Mouse (Mus musculus) mouse embryonic stem cell (cell line): Measurements from ENCODE around the gene Atp1a2.

Experiments
- in situ Hi-C, 2 experiments: fragments of 300-500 bp; cut with MboI; formaldehyde crosslinking; loops; 1 replicate in 1 of 2; 3 replicates in 1 of 2; pipeline ENCODE4 v1.14.3; 2019 to 2020; ENCODE audit warnings: low sequenced_read_pairs in 2 of 2, low pct_unique_long_range_greater_than_20kb in 1 of 2, mixed read lengths in 1 of 2; ENCODE audit not compliant: unreplicated experiment in 1 of 2

The Atp1a2 gene

DNA sequence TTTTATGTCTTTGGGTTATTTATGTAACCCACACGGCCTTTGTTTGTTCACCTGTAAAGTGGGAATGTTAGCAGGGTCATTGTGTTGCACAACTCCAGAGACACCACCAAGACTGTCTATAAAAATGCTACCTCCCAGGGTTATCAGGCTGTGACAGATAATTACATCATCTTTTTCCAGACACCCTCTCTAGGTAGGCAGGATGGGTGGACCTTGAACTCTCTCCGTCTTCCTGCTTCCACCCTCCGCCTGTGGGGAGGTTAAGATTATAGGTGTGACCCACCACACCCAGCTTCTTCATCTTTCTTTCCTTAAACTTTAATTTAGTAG, 8.3 kb downstream of the Atp1a2 start:
- in situ Hi-C loops: no loop called here

- in situ Hi-C loops: no loop called here
Observed at GRCm38 (mm10) chr1:172288900-172289616, 8.8 kb downstream of the Atp1a2 start.

- in situ Hi-C loops: no loop called here
Observed at GRCm38 (mm10) chr1:172286740-172287139, 11.1 kb downstream of the Atp1a2 start.

DNA sequence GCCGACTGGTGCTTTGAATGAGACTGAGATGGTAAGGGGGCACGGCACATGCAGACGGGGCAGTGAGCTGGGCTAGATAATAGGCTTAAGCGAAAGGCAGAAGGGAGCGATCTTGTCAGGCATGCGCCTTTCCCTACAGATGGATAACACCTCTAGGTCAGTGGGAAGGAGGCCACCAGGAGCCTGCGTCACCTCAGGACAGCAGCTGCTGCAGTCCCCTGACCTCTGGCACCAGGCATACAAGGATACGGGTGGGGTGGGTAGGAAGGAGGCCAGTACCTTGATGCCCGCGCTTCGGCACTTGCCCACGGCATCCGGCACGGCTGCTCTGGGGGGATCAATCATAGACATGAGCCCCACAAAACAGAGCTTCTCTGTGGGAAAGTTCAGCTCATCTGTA, 13.6 kb downstream of the Atp1a2 start:
- in situ Hi-C loops: no loop called here

GRCm38 (mm10) chr1:172283073-172283472, 14.8 kb downstream of the Atp1a2 start:
- in situ Hi-C loops: no loop called here

DNA sequence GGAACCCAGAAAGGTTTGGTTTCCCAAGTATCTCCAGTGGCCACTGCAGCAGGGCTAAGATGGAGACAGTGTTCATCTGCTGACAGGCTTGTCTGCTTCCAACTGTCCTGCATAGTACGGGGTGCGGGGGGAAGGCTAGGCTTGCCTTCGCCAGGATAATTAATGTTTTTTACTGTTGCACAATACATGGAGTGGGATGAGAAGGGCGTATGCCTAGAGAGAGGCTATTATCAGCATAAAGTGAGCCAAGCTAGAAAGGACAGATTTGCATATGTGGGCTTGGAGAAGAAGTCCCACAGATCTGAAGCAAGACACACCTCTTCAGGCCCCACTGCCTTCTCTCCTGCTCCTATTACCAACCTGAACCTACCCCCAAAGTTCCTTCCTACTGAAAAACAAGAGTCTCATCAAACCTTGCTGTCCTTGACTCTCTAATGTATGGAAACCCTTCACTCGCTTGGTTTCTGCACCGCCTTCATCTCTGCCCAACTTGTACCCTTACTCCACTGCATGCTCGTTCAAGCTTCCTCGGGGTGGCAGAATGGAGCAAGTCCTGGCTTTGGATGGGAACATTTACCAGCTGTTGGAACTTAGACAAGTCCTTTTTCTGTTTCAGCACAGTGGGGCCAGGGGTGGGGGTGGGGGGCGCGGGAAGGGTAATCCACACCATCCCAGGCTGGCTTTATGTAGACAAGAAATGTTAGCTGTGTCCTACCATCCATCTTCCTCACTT, 16.2 kb downstream of the Atp1a2 start:
- in situ Hi-C loops: no loop called here

GRCm38 (mm10) chr1:172279768-172280509, 17.9 kb downstream of the Atp1a2 start:
- in situ Hi-C loops: no loop called here

- in situ Hi-C loops: no loop called here
Observed at GRCm38 (mm10) chr1:172278328-172278727, 19.5 kb downstream of the Atp1a2 start.

GRCm38 (mm10) chr1:172277172-172277571, 20.7 kb downstream of the Atp1a2 start:
- in situ Hi-C loops: no loop called here

GRCm38 (mm10) chr1:172274547-172274946, 23.3 kb downstream of the Atp1a2 start:
- in situ Hi-C loops: no loop called here

GRCm38 (mm10) chr1:172274116-172274515, 23.7 kb downstream of the Atp1a2 start:
- in situ Hi-C loops: no loop called here

DNA sequence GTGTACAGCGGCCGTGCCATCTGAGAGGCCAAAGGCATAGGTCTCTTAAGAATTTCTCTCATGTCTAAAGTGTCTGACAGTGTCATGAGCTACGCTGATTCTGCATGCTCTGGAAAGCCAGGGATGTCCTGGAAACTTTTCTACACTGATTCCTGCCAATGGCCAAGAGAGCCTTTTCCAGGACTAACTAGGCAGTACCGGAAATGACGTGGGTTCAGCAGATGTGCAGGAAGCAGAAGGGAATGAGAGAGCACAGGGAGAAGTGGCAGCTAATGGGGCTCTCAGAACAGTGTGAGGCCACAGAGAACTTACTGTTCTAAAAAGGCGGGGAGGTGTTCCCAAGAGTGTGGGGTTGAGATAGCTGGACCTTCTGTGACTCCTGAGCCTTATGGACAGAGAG, 24.5 kb downstream of the Atp1a2 start:
- in situ Hi-C loops: no loop called here

- in situ Hi-C loops: no loop called here
Observed at GRCm38 (mm10) chr1:172271765-172272164, 26.1 kb downstream of the Atp1a2 start.

DNA sequence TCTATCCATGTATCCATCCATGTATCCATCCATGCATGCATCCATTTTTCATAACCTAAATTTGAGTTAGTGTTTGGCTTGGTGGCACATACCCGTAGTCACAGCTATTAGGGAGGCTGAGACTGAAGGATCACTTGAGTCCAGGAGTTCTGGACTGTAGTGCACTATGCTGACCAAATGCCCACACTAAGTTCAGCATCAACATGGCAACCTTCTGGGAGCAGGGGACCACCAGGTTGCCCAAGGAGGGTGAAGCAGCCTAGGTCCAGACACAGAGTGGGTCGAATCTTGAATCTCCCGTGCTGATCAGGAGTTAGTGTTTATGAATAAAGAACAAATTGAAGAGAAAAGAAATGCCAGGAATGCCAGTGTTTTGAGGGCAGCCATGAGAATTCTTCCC, 26.7 kb downstream of the Atp1a2 start:
- in situ Hi-C loops: no loop called here

- in situ Hi-C loops: loop anchor here in 1 of 2 experiments (5.0 kb wide), 1 partner anchor 36 kb away; the partner anchor contains the start of gene Atp1a2
Observed at GRCm38 (mm10) chr1:172261477-172262078, 36.3 kb downstream of the Atp1a2 start, which contains the start of gene Igsf8. Gene Igsf8, plus strand, starts transcription at chr1:172261641.

- in situ Hi-C loops: no loop called here
Observed at GRCm38 (mm10) chr1:172258314-172258713, 39.5 kb downstream of the Atp1a2 start, which contains the start of gene Atp1a4. Gene Atp1a4, minus strand, starts transcription at chr1:172258414.

DNA sequence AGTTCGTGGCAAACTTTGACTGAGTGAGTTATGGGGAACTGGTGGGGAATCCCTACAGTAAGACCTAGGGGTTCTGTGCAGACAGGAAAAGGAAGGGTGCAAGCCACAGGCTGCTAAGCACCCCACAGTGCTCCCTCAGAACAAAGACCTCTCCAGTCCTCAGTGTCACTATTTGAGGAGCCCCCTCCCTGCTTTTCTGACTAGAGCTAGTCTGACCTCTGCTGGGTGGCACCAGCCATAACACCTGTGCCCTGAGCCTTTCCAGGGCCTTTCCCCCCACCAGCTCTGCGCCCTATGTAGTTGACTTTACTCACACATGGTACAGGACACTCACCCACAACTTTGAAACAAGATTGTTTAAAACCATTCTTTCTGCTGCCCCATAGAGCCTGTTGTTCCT, 50.2 kb downstream of the Atp1a2 start:
- in situ Hi-C loops: loop anchor here in 1 of 2 experiments (25.0 kb wide), 1 partner anchor 435 kb away; no protein-coding TSS in a partner anchor

GRCm38 (mm10) chr1:172247216-172247615, 50.6 kb downstream of the Atp1a2 start:
- in situ Hi-C loops: loop anchor here in 1 of 2 experiments (25.0 kb wide), 1 partner anchor 435 kb away; no protein-coding TSS in a partner anchor

DNA sequence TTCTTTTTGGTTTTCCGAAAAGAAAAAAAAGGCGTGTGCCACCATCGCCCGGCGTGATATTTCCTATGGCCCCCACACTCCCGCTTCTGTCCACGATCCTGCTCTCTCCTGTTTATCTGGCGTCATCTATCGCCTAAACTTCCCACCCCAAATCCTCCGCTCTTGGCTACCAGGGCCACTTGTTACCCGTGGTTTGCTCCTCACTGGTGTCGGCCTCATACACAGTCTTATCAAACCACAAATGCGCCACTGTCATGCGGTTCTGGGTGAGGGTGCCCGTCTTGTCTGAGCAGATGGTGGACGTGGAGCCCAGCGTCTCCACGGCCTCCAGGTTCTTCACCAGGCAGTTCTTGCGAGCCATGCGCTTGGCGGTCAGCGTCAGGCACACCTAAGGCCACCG, 53.2 kb downstream of the Atp1a2 start:
- in situ Hi-C loops: loop anchor here in 1 of 2 experiments (25.0 kb wide), 1 partner anchor 432 kb away; no protein-coding TSS in a partner anchor
